Mouse (Mus musculus) fat pad, adult 2 months (tissue): ENCODE measurements at regions not wholly inside any gene's neighbourhood (a gene's known extent, or its start where the extent isn't known, plus 50 kb on each side); places are given as distances from the start of the nearest gene placed in this dataset.
"Not testable (repeated sequence)": the region's sequence is repeated elsewhere in the genome, so short reads cannot be mapped to it uniquely, and the experiment has no call there.

Experiments used
- DNase-seq: peaks from one replicate; pipeline ENCODE4 v3.0.0-alpha.2; 2011; ENCODE audit warnings: low read depth, low spot score; ENCODE audit errors: extremely low read depth

DNA sequence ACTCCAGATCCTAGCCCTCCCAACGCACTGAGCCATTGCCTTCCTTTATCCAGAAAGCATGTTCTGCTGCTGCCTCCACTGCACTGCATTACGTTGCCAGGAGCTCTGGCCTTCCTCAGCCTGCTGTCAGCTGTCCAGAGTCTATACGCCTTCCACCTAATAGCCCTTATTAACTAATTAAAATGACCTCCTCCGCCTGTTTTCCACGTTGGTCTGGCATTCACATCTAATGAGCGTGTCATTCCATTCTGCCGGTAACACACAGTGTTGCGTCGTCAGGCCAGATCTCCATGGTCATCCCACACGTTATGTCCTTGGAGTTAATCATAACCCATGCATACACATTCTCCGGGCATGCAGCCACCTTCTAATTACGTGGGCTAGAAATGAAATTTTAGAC lies 56.7 kb upstream of the Med4 start:
- DNase-seq: no peak

DNA sequence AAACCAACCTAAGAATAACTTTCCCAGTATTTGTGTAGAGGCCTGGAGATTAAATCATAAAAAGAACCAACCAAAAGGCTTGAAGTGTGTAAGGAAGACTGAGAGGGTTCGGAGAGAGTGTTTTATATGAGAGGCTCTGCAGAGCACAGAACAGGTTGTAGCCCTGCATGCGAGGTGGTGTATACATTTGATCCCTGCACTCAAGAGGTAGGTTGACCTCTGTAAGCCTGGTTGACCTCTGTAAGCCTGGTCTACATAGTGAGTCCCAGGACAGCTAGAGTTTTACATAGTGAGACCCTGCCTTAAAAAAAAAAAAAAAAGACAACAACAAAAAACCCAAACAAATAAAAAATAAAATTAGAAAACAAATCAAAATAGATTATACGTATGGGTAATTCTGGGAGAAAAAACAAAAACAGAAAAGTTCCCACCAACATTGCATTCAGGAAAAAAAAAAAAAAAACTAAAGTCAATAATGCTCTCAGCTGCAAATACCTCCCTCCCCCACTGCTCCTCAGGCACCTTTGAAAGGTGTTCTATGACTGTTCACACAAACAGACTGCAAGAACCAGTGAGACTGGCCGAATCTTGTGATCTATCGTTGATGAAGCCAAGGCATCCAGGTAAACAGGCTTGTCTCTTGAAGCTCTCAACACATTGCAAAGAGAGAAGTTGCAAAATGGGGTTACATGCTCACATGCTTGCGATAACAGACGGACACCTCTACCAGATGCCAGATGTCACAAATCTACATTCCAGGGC lies 57.3 kb upstream of the Med4 start:
- no peak for DNase-seq

- no peak for DNase-seq
Measured at GRCm38 (mm10) chr14:73451291-73452045, 58.4 kb upstream of the Med4 start.

DNA sequence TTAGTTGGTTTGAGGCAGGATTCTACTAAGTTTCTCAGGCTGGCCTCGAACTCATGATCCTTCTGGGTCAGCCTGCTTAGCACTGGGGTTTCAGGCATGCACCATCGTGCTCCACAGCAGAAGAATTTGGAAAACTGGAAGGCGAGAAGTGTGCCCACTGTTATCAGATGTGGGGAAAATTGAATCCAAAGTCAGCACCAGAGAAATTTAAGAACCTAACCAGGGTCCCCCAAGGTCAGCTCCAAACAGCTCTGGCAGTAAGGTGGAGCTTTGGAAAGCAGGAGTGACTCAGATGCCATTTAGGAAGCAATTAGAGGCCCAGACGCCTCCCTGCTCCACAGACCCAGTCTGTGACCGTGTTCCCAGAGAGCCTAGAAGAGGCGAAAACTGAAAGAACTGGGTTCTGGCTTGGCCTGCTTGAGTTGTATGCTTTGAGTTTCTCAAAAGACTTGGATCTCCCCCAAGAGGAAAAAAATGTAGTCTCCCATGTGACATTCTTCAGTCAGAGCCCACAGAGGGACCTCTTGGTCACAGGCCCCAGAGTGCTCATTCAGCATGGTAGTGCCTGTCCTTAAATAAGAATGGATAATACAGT lies 59.8 kb upstream of the Med4 start:
- no peak for DNase-seq

- DNase-seq: no peak
Measured at GRCm38 (mm10) chr14:73449111-73449510, 60.7 kb upstream of the Med4 start.

DNA sequence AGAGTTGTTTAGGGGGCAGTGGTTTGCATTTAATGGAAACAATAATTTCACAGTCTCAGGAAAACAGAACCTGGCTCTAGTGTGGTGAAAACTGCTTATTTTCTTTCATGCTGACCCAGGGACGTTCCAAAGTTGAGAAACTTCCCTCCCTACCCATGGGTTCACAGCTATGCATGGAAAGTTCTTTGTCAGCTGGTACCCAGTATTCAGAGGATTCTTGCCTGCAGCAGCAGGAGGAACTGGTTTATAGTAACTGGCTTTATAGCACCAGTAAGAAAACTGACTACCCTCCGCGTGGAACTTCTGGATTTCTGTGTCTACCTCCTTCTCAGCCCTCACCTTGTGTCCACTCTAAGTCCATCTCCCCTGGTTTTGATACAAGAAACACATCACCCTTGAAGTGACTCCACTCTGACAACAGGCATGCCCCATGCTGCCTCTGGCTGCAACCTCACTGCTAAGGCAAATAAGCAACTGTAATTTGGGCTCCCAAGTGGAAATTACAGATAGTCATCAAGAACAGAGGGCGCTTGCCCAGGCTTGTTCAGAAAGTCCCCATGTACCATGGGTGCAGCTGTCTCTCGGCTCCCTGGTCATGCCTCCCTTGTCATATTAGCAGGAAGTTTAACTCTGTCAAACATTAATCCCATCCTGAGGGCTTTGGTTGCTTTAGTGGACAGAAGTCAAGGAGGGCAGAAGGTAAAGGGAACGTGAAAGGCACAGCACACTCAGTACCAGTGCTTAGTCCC lies 60.6 kb upstream of the Itm2b start:
- peak; percentile 99 for DNase-seq

DNA sequence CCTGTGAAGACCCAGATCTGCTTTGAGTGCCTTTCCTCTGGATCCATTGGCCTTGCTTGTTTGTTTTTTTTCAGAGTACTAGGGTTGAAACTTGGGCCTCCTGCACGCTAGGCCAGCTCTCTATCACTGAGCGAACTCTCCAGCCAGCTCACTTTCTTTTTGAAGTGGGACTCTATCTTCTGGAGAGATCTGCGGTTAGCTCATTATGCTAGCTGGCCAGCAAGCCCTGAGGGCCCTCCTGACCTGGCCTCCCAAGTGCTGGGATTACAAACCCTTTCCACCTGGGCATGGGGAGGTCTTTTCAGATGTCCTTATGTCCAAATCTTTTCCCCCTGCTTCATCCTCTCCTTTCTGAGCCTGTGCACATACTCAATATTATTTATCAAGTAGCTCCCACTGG lies 59.6 kb upstream of the Itm2b start:
- DNase-seq: no peak

GRCm38 (mm10) chr14:73441951-73442716 lies 57.0 kb upstream of the Itm2b start:
- DNase-seq: no peak

DNA sequence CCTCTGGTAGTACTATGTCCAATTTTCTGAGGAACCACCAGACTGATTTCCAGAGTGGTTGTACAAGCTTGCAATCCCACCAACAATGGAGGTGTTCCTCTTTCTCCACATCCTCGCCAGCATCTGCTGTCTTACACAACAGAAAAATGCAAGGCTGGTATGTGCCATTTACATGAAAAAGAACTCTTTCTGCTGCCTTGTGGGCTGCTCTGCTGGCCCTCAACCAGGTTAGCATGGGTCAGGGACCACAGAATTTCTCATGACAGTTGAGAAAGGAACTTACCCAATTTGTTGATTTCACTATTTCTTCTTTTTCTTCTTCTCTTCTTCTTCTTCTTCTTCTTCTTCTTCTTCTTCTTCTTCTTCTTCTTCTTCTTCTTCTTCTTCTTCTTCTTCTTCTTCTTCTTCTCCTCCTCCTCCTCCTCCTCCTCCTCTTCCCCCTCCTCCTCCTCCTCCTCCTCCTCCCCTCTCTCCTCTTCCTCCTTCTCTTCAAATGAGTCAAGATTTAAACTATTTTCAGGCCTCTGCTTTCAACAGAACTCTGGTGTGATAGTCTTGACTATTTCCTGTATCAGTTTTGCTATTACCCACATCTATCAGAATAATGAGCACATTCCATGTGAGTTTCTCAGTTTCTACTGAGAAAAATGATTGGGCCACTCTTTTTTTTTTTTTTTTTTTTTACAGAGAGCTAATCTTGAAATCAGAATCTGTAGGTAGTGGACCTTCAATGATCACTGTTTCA lies 56.3 kb upstream of the Itm2b start:
- DNase-seq: not testable (repeated sequence)

GRCm38 (mm10) chr14:73439802-73440309 lies 54.8 kb upstream of the Itm2b start:
- no peak for DNase-seq

GRCm38 (mm10) chr14:73435839-73436238 lies 50.8 kb upstream of the Itm2b start:
- no peak for DNase-seq
